In genomic region chr8:75835245-75835644, GRCm38 (mm10) we compare ENCODE assay signal across 16 mouse cellular contexts.
"Had no signal": no experiment of that assay in that cellular context is flagged by ENCODE, and none has a peak within 500 bp of the region (broad histone marks: within the 10 kb centered on the region; RNA-seq: fewer than 3 reads in every experiment).

No protein-coding gene starts in this region.

- H3K9me3 ChIP-seq: kidney, embryonic 15.5 days; limb, embryonic 12.5 days; liver, embryonic 13.5 days; lung, embryonic 15.5 days; megakaryocyte, embryonic 14.5 days; midbrain, embryonic 12.5 days; stomach, embryonic 15.5 days had no signal

- H3K36me3 ChIP-seq: kidney, embryonic 15.5 days; limb, embryonic 12.5 days; liver, embryonic 13.5 days; lung, embryonic 15.5 days; midbrain, embryonic 12.5 days; stomach, embryonic 15.5 days had no signal

- ATAC-seq: intestine, embryonic 16.5 days; liver, postnatal 0 days; midbrain, embryonic 16.5 days had no signal

- H3K9ac ChIP-seq: kidney, embryonic 15.5 days; limb, embryonic 12.5 days; liver, embryonic 13.5 days; liver, postnatal 0 days; lung, embryonic 15.5 days; midbrain, embryonic 12.5 days; stomach, embryonic 15.5 days had no signal

- H3K27me3 ChIP-seq: kidney, embryonic 15.5 days; limb, embryonic 12.5 days; liver, embryonic 13.5 days; lung, embryonic 15.5 days; megakaryocyte, embryonic 14.5 days; midbrain, embryonic 12.5 days; stomach, embryonic 15.5 days had no signal

- H3K27ac ChIP-seq: kidney, embryonic 15.5 days; limb, embryonic 12.5 days; liver, embryonic 13.5 days; lung, embryonic 15.5 days; macrophage; midbrain, embryonic 12.5 days; stomach, embryonic 15.5 days had no signal

- H3K4me2 ChIP-seq: kidney, embryonic 15.5 days; limb, embryonic 12.5 days; liver, embryonic 13.5 days; lung, embryonic 15.5 days; midbrain, embryonic 12.5 days; stomach, embryonic 15.5 days had no signal

- H3K4me1 ChIP-seq: kidney, embryonic 15.5 days; limb, embryonic 12.5 days; liver, embryonic 13.5 days; lung, embryonic 15.5 days; megakaryocyte, embryonic 14.5 days; midbrain, embryonic 12.5 days; stomach, embryonic 15.5 days had no signal

- H3K4me3 ChIP-seq: kidney, embryonic 15.5 days; limb, embryonic 12.5 days; liver, embryonic 13.5 days; lung, embryonic 15.5 days; megakaryocyte, embryonic 14.5 days; midbrain, embryonic 12.5 days; stomach, embryonic 15.5 days had no signal

- DNase-seq: kidney, adult 2 months; kidney, postnatal 14 days; liver; liver, embryonic 13.5 days; liver, postnatal 0 days; lung, postnatal 14 days; thymus, postnatal 36 days had no signal
